Mouse (Mus musculus) MEL (cell line): ENCODE measurements around the gene Gtf3c6.

Experiments
- CTCF ChIP-seq, 3 experiments: IDR thresholded peaks in 2 of 3; conservative IDR thresholded peaks in 1 of 3; 2 replicates each; pipeline ENCODE4 v1.5.1; 2011 to 2012; ENCODE audit warnings: low read length in 3 of 3, low read depth in 2 of 3, mild to moderate bottlenecking in 2 of 3, improper control_type of control experiment in 1 of 3, inconsistent platforms in 1 of 3, mixed read lengths in 1 of 3, moderate library complexity in 1 of 3; ENCODE audit not compliant: control insufficient read depth in 1 of 3, insufficient read depth in 1 of 3, poor library complexity in 1 of 3, severe bottlenecking in 1 of 3
- USF1 ChIP-seq: IDR thresholded peaks from 2 replicates; pipeline ENCODE4 v1.6.1; 2014; ENCODE audit warnings: low read depth, mild to moderate bottlenecking, inconsistent platforms, low read length, improper control_type of control experiment, moderate library complexity

- TF ChIP-seq CTCF (IDR thresholded peaks at IDR 0.05 in 2 of 3, conservative IDR thresholded peaks at IDR 0.05 in 1 of 3; ENCODE audit: control insufficient read depth in 1 of 3, insufficient read depth in 1 of 3, low read depth in 2 of 3, low read length in 3 of 3, poor library complexity in 1 of 3, severe bottlenecking in 1 of 3) = no peak
- TF ChIP-seq USF1 = no peak
These were observed 44.5 kb upstream of the Gtf3c6 start, which contains the start of gene Amd1 for GRCm38 (mm10) chr10:40302140-40302985.
